Mouse (Mus musculus): ENCODE data around the gene Defa26. TPM values are rescaled to one million over a fixed set of nuclear protein-coding genes. Genes with fewer than 3 reads are reported as not detected.

Defa26 gene
- polyA plus RNA-seq (2014; fragmentation: Illumina TruSeq; extraction: RNeasy Lipid Tissue Mini Kit (QIAGEN cat#74804); ENCODE audit: insufficient read depth, low read depth, low replicate concordance) = not detected

DNA sequence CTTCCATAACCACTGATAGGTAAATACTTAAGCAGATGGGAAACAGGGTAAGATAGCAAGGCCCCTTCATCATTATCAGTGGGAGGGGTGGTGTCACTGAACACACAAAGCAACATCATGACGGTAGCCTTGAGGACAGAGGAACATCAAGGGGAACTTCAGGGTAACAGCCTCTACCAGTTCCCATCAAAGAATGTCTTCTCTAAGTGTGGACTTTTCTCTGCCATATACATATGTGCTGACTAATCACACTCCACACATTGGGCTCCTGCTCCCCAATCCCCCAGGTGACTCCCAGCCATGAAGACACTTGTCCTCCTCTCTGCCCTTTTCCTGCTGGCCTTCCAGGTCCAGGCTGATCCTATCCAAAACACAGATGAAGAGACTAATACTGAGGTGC lies at the start of gene Defa26:
TSS of gene Defa26 (plus strand) at position 301 of the 400 bp plus-strand sequence.

GRCm38 (mm10) chr8:21582706-21583105 lies 35.3 kb upstream of the Defa26 start, which contains the start of gene Defa28:
TSS of gene Defa28 (plus strand) at chr8:21583006.

GRCm38 (mm10) chr8:21594408-21594807 lies 23.6 kb upstream of the Defa26 start, which contains the start of gene Gm7861:
TSS of gene Gm7861 (minus strand) at chr8:21594508.

GRCm38 (mm10) chr8:21655480-21655879 lies 37.5 kb downstream of the Defa26 start, which contains the start of gene Defa17:
TSS of gene Defa17 (plus strand) at chr8:21655780.

GRCm38 (mm10) chr8:21665497-21665896 lies 47.5 kb downstream of the Defa26 start, which contains the start of gene Defa34:
TSS of gene Defa34 (plus strand) at chr8:21665797.

Other genes starting within 250 kb of the Defa26 start
- not detected for gene Defa2, start 239.7 kb upstream of the Defa26 start, polyA plus RNA-seq (2014; fragmentation: Illumina TruSeq; extraction: RNeasy Lipid Tissue Mini Kit (QIAGEN cat#74804); ENCODE audit: insufficient read depth, low read depth, low replicate concordance)
- gene Defa33, start 226.4 kb upstream of the Defa26 start, polyA plus RNA-seq (2014; fragmentation: Illumina TruSeq; extraction: RNeasy Lipid Tissue Mini Kit (QIAGEN cat#74804); ENCODE audit: insufficient read depth, low read depth, low replicate concordance) = not detected
- not detected for gene Defa36, start 190.8 kb upstream of the Defa26 start, polyA plus RNA-seq (2014; fragmentation: Illumina TruSeq; extraction: RNeasy Lipid Tissue Mini Kit (QIAGEN cat#74804); ENCODE audit: insufficient read depth, low read depth, low replicate concordance)
- not detected for gene Gm7849, start 161.6 kb upstream of the Defa26 start, polyA plus RNA-seq (2014; fragmentation: Illumina TruSeq; extraction: RNeasy Lipid Tissue Mini Kit (QIAGEN cat#74804); ENCODE audit: insufficient read depth, low read depth, low replicate concordance)
- gene Defa20, start 108.9 kb upstream of the Defa26 start, polyA plus RNA-seq (2014; fragmentation: Illumina TruSeq; extraction: RNeasy Lipid Tissue Mini Kit (QIAGEN cat#74804); ENCODE audit: insufficient read depth, low read depth, low replicate concordance) = not detected
- not detected for gene Defa32, start 89.2 kb upstream of the Defa26 start, polyA plus RNA-seq (2014; fragmentation: Illumina TruSeq; extraction: RNeasy Lipid Tissue Mini Kit (QIAGEN cat#74804); ENCODE audit: insufficient read depth, low read depth, low replicate concordance)
- not detected for gene Defa37, start 52.8 kb upstream of the Defa26 start, polyA plus RNA-seq (2014; fragmentation: Illumina TruSeq; extraction: RNeasy Lipid Tissue Mini Kit (QIAGEN cat#74804); ENCODE audit: insufficient read depth, low read depth, low replicate concordance)
- gene Defa28, start 35.2 kb upstream of the Defa26 start, polyA plus RNA-seq (2014; fragmentation: Illumina TruSeq; extraction: RNeasy Lipid Tissue Mini Kit (QIAGEN cat#74804); ENCODE audit: insufficient read depth, low read depth, low replicate concordance) = not detected
- not detected for gene Gm7861, start 23.7 kb upstream of the Defa26 start, polyA plus RNA-seq (2014; fragmentation: Illumina TruSeq; extraction: RNeasy Lipid Tissue Mini Kit (QIAGEN cat#74804); ENCODE audit: insufficient read depth, low read depth, low replicate concordance)
- gene Defa17, start 37.6 kb downstream of the Defa26 start, polyA plus RNA-seq (2014; fragmentation: Illumina TruSeq; extraction: RNeasy Lipid Tissue Mini Kit (QIAGEN cat#74804); ENCODE audit: insufficient read depth, low read depth, low replicate concordance) = not detected
- gene Defa34, start 47.6 kb downstream of the Defa26 start, polyA plus RNA-seq (2014; fragmentation: Illumina TruSeq; extraction: RNeasy Lipid Tissue Mini Kit (QIAGEN cat#74804); ENCODE audit: insufficient read depth, low read depth, low replicate concordance) = not detected
- not detected for gene AY761184, start 85.5 kb downstream of the Defa26 start, polyA plus RNA-seq (2014; fragmentation: Illumina TruSeq; extraction: RNeasy Lipid Tissue Mini Kit (QIAGEN cat#74804); ENCODE audit: insufficient read depth, low read depth, low replicate concordance)
- gene Defa24, start 116.3 kb downstream of the Defa26 start, polyA plus RNA-seq (2014; fragmentation: Illumina TruSeq; extraction: RNeasy Lipid Tissue Mini Kit (QIAGEN cat#74804); ENCODE audit: insufficient read depth, low read depth, low replicate concordance) = not detected
- gene Defb50, start 205.4 kb downstream of the Defa26 start, polyA plus RNA-seq (2014; fragmentation: Illumina TruSeq; extraction: RNeasy Lipid Tissue Mini Kit (QIAGEN cat#74804); ENCODE audit: insufficient read depth, low read depth, low replicate concordance) = not detected
- gene Defb2, start 221.7 kb downstream of the Defa26 start, polyA plus RNA-seq (2014; fragmentation: Illumina TruSeq; extraction: RNeasy Lipid Tissue Mini Kit (QIAGEN cat#74804); ENCODE audit: insufficient read depth, low read depth, low replicate concordance) = not detected
- gene Defb10, start 240.7 kb downstream of the Defa26 start, polyA plus RNA-seq (2014; fragmentation: Illumina TruSeq; extraction: RNeasy Lipid Tissue Mini Kit (QIAGEN cat#74804); ENCODE audit: insufficient read depth, low read depth, low replicate concordance) = not detected